Mouse (Mus musculus) adrenal gland (tissue): ENCODE measurements around the gene Elf1.
"Not testable (repeated sequence)": the region's sequence is repeated elsewhere in the genome, so short reads cannot be mapped to it uniquely, and the experiment has no call there.

ENCODE experiments used
- intact Hi-C: fragments of 180-260 bp; cut with DNase I; formaldehyde crosslinking; loops from one replicate; pipeline ENCODE4 v1.15.1; 2025

Elf1 gene

GRCm38 (mm10) chr14:79519663-79519975, 38.6 kb downstream of the Elf1 start:
- intact Hi-C loops = loop anchor here (5.0 kb wide), 1 partner anchor 37 kb away; the partner anchor contains the start of genes Elf1 and Wbp4

DNA sequence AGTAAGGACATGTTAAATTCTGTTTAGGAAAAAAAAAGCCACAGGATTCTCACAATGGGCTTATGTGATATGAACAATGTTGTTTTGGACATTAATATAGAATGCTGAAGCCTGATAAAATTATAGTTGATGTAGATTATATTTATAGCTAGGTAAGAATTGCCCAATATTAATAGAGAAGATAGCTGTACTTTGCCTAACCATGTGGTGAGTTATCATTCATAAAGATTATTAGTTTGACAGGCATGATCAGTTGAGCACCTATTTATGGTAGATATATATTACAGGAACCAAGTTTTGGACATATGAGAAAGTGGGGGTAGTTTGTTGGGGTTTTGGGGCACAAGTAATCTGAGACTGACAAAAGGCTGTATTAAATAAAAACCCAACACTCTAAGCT, 39.6 kb downstream of the Elf1 start:
- intact Hi-C loops = no loop called here

DNA sequence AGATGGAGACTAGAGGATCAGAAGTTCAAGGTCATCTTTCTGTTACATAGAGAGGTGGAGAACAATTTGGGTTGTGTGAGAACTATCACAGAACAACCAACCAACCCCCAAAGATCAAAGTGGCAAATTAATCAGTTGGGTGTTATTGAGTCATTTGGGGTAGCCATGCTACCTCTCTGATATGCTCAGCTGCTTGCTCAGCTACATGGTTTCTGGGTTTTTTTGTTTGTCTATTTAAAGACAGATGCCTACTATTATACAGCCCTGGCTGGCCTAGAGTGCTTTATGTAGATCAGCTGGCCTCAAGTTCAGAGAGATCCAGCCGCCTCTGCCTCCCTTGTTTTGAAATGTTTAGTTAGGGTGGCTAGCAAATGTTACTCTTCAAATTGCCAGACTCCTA, 40.1 kb downstream of the Elf1 start:
- intact Hi-C loops = no loop called here

DNA sequence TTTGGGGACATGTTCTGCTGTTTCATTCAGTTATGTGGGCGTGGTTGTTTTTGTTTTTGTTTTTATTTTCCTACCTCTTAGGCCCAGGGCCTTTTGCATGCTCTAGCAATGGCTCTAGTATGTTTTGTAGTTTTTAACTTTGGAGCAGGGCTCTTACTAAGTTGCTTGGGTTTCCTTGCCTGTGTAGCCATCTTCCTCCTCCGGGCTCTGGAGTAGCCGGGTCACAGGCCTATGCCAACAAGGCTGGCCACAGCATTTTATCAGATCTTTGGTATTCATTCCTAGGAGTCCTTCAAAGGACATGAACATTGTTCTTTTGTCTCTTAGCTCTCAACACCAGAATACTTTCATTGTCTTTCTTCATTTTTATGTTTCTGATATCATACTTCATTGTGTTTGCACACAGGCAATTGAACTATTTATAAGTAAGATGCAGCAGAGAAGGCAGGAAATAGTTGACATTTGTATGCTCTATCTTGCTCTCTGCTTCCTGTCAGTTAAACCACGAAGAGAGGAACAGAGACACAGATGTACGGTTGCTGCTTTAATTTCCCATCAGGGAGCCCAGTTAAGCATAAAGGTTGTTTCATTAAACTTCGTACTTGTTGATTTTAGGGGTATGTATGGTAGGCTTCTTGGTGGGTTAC, 40.6 kb downstream of the Elf1 start:
- intact Hi-C loops = no loop called here

DNA sequence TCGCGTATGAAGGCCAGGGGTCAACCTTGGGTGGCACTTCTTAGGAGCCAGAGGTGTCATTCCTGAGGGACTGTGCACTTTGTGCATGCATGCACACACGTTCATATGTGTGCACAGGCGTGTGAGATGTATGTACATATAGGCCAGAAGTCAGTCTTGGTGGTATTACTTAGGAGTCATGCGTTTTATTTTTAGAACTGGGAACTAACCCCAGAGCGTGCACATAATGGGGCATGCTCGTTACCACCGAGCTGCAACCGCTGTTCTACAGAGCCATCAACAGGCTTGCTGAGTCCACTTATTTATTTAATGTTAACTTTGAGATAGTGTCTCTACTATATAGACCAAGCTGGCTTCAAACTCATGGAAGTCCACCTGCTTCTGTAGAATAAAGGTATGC, 41.4 kb downstream of the Elf1 start:
- intact Hi-C loops = no loop called here

GRCm38 (mm10) chr14:79526106-79526505, 45.1 kb downstream of the Elf1 start:
- intact Hi-C loops = loop anchor here (5.0 kb wide), 1 partner anchor 36 kb away; no protein-coding TSS in a partner anchor

DNA sequence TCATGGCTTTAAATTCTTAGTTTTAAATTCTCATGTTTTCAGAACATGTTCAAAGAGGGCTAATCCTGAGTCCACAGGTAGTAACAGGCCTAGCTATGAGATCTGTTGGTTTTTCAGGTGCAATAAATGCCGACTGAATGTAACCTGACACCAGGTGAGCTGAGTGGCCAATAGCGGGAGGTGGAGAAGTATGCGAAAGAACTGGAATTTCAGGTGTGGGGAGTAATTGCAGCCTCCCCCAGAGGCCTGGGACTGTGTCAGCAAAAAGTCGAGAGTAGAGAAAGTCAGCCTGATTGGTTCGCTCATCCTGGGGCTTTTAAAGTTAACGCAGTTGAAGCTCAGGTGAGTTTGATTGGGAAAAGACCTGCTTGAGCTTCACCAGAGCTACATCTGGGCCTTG, 46.7 kb downstream of the Elf1 start:
- intact Hi-C loops = loop anchor here (5.0 kb wide), 1 partner anchor 35 kb away; no protein-coding TSS in a partner anchor

DNA sequence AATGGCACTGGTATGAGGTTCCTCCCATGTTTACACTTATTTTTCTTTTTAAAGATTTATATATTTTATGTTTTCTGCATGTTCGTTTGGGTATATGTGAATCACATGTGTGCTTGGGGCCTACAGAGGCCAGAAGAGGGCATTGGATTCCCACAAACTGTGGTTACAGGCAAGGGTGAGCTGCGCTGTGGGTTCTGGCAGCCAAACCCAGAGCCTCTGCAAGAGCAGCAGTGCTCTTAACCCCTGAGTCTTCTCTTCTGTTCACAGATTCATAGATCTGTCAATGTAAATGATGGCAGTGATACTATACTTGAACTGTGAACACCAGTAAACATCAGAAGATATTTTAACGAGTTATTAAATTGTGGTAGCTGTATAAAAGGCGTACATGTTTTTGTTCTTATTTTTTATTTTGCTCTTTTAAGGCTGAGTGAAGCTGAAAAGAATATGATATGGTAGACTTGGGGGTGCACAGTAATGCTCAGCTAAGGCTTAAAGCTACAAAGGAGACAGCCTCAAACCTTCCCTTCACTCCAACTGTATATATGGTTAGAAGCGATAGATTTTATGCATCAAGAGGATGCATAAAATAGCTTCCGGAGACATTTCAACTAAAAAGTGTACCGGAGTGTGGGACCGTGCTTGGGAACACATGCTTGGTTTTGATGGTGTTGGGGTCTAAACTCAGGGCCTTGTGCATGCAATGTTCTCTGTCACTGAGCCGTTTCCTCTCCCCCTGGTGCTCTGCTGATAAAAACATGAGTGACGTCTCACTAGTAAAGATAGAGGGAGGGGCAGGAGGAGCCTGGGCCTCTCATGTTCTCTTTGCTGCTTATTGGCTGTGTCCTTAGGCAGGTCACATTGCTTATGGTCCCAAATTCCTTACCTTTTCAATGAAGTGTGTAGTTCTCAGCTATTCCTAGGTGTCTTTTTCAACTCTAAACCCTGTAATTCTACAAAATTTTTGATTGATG, 48.9 kb downstream of the Elf1 start:
- intact Hi-C loops = loop anchor here (5.0 kb wide), 1 partner anchor 32 kb away; no protein-coding TSS in a partner anchor

DNA sequence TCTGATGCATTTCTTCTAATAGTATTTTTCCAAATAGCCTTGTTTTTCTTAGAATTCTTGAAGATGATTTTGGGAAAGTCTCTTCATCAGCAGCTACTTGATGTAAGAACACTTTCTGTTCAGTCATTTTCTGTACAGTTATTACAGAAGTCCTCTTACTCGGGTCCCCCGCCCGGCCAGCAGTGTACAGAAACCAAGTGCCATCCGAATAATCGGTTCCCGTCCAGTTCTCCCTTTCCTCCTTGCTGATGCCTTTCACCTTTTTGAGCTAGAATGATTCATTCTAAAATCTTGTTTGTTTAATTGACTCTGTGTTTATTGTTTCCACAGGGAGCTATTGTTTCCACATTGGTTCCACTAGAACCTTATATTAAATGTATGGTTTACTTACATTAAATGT, 49.8 kb downstream of the Elf1 start:
- intact Hi-C loops = no loop called here

DNA sequence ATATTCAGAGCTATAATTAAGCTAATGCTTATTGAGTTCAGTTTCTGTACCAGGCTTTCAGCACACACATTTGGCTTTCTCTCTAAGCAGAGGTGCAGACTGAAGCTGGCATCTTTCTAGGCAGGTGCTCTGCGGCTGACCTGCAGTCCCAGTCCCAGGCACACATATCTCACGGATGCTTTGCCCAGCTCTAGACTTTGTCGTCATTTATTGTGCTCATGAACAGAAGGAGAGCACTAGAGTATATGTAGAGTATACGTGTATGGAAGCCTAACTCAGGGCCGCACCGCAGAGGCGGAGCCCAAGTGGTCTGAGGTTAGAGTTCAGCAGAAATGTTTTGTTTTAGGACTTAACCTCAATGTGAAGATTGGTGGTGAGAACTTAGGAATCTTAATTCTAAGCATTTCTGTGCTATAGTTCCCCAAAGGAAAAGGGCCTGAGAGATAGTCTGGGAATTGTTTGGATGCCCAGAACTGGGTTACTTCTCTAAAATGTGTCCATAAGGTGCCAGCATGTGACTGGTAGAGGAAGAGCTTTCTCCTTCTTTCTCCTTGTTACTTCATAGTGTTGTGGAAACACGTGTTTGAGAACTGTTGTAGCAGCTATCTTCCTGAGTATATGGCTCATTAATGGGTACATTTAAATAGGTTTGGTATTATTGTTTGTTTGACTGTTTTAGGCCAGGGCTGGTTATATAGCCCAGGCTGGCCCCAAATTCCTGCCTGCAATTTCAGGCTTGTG, 51.2 kb downstream of the Elf1 start:
- intact Hi-C loops = no loop called here

GRCm38 (mm10) chr14:79533350-79533749, 52.4 kb downstream of the Elf1 start:
- intact Hi-C loops = no loop called here

DNA sequence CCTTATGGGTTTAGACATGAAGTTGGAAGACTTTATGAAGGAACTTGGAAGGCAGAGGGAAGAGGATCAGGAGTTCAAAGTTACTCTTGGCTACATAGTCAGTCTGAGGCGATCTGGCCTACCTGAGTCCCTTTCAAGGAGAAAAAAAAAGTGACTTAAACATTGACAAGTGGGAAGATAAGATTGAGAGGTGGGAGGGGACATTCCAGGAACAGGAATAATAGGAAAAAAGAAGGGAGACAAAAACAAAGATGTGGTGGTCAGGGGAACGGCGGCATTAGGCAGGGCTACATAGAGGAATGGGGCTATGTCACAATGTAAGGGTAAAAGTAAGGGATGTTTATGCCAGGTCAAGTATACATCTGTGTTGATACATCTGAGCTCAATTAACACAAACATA, 53.2 kb downstream of the Elf1 start:
- intact Hi-C loops = no loop called here

- intact Hi-C loops = not testable (repeated sequence)
These were observed 53.7 kb downstream of the Elf1 start for GRCm38 (mm10) chr14:79534656-79535055.

GRCm38 (mm10) chr14:79535318-79535717, 54.3 kb downstream of the Elf1 start:
- intact Hi-C loops = no loop called here

GRCm38 (mm10) chr14:79536011-79536410, 55.0 kb downstream of the Elf1 start:
- intact Hi-C loops = no loop called here

DNA sequence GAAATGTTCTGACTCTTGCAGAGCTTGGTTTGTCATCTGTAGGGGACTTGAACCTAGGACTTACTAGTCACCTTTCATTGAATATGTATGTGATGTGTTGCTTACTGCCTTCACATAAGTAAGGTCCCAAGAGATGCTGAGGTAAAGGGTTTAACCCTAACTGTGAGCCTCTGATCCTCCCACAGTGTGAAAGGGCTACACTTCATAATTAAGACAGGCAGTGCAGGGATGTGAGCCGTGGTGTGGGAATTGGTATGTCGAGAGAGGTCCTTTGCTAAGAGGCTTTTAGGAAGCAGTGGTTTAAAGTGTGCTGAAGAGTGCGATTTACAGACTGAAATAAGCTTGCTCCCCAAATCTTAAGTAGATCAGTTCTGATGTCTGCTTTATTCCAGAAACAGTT, 55.8 kb downstream of the Elf1 start:
- intact Hi-C loops = no loop called here

DNA sequence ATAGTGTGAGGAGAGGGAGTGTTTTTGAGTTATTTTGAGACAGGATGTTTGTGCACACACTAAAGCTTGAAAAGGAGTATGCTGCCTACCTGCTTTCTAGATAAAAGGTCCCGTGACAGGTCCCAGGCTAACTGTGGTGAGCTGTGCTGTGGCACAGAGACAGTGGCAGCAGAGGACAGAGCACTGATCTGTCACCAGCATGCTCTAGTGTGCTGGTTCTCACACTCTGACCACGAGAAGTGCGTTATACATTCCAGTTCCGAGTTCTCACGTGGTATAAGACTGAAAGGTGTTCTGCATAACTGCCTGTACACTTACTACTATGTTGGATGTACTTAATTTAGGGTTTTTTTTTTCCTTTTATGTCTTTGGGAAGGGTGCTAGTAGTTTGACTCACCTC, 56.5 kb downstream of the Elf1 start:
- intact Hi-C loops = no loop called here

- intact Hi-C loops = no loop called here
These were observed 56.9 kb downstream of the Elf1 start for GRCm38 (mm10) chr14:79537921-79538320.

- intact Hi-C loops = no loop called here
These were observed 60.6 kb downstream of the Elf1 start for GRCm38 (mm10) chr14:79541606-79542005.

GRCm38 (mm10) chr14:79549343-79549742, 68.3 kb downstream of the Elf1 start:
- intact Hi-C loops = no loop called here

GRCm38 (mm10) chr14:79551929-79552328, 70.9 kb downstream of the Elf1 start:
- intact Hi-C loops = no loop called here

GRCm38 (mm10) chr14:79552854-79553253, 71.9 kb downstream of the Elf1 start:
- intact Hi-C loops = no loop called here
